Mouse (Mus musculus): Measurements from ENCODE around the gene Ephb3. TPM values are rescaled to one million over a fixed set of nuclear protein-coding genes. Genes with fewer than 3 reads are reported as not detected.

Gene Ephb3
- polyA plus RNA-seq, 1 experiment from 2014 or later: 9.8 TPM

DNA sequence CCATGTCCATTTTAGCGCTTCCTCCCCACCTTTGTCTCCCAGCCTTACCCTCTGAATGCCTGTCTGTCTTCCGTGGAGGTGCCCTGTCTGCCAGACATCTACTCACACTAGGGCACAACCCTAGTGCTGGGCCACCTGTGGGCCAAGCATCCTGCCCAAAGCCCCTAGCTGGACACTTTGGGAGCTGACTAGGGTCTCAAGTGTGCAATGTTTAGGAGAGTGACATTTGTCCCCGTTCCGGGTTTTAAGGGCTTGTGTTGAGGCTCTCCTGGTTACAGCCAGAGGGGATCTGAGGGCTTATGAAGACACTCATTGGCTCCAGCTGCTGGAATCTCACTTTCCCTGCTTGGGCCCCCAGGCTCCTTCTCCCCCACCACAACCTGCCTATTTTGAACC, 42.5 kb downstream of the Ephb3 start:
- H3K27me3 ChIP-seq (ENCODE audit: control insufficient read depth, insufficient read depth, low read length): peaks cover 35% of the 10 kb centered on the region
- peak overlapping the region; percentile 35; the same call in 1 of the 2 replicates for H3K4me3 ChIP-seq (ENCODE audit: low read depth, low read length)
- no peaks in the 10 kb centered on the region for H3K9me3 ChIP-seq (ENCODE audit: control insufficient read depth, low read length)
- ATAC-seq (ENCODE audit: low FRiP score) (peak; percentile 4; the same call in 1 of the 2 replicates), DNase-seq (ENCODE audit: low spot score, missing footprints) (no peak)
- H3K4me2 ChIP-seq: peak overlapping the region; percentile 77
- WGBS: 2% methylated on average over 4 of the region's 4 CpGs
- H3K4me1 ChIP-seq (ENCODE audit: control insufficient read depth, insufficient read depth, low read length): peaks cover 34% of the 10 kb centered on the region
- H3K36me3 ChIP-seq (ENCODE audit: control insufficient read depth, insufficient read depth, low read length): no peaks in the 10 kb centered on the region
- H3K9ac ChIP-seq (ENCODE audit: low read length): peak overlapping the region; percentile 61
- peak overlapping the region; percentile 25; the same call in 1 of the 2 replicates for H3K27ac ChIP-seq (ENCODE audit: low read depth, low read length)

DNA sequence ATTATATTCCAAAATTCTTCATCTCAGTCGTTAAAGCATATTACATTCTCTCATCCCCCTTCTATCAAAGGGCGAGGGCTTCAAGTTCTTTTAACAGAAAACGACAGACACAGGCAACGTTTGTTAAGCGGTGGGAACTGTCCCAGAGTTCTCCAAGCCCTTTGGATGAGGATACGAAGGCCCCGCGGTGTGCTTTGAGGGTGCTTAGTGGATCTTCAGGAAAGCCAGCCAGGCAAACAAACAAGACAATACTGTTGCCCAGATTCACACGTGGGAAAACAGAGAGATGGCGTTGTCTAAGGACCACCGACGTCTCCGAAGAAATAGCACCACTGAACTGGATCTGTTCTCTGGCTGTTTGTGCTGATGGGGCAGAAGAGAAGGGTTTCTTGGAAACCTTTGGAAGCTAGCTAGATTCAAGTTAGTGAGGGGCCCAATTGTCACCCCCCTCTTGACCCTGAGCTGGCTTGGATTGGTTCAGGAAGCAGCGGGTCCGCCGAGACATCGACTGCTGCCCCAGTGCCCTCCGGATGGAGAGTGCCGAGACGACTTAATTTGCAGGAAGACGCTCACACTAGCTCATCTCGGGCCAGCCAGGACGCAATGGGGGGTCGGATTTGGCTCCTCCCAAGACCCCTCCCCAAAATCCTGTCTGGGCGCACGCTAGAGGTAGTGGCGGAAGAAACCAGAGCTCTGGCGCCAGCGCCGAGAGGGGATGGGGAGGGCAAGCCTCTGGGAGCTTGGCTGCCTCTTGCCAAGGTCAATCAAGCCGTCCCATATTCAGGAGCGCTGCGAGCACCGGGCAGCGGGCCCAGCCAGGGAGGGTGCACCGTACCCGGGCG, 43.5 kb downstream of the Ephb3 start:
- Histone ChIP-seq H3K4me2 (peak overlapping the region; percentile 67), H3K4me1 (ENCODE audit: control insufficient read depth, insufficient read depth, low read length) (peaks cover 31% of the 10 kb centered on the region), H3K4me3 (ENCODE audit: low read depth, low read length) (peak overlapping the region; percentile 31), H3K9me3 (ENCODE audit: control insufficient read depth, low read length) (no peaks in the 10 kb centered on the region), H3K27ac (ENCODE audit: low read depth, low read length) (no peak overlapping the region), H3K27me3 (ENCODE audit: control insufficient read depth, insufficient read depth, low read length) (peaks cover 35% of the 10 kb centered on the region), H3K9ac (ENCODE audit: low read length) (peak overlapping the region; percentile 46; the same call in 1 of the 2 replicates), H3K36me3 (ENCODE audit: control insufficient read depth, insufficient read depth, low read length) (no peaks in the 10 kb centered on the region)
- no peak for ATAC-seq (ENCODE audit: low FRiP score)
- 1% methylated on average over 38 of the region's 38 CpGs for WGBS
- peak; percentile 93 for DNase-seq (ENCODE audit: low spot score, missing footprints)

DNA sequence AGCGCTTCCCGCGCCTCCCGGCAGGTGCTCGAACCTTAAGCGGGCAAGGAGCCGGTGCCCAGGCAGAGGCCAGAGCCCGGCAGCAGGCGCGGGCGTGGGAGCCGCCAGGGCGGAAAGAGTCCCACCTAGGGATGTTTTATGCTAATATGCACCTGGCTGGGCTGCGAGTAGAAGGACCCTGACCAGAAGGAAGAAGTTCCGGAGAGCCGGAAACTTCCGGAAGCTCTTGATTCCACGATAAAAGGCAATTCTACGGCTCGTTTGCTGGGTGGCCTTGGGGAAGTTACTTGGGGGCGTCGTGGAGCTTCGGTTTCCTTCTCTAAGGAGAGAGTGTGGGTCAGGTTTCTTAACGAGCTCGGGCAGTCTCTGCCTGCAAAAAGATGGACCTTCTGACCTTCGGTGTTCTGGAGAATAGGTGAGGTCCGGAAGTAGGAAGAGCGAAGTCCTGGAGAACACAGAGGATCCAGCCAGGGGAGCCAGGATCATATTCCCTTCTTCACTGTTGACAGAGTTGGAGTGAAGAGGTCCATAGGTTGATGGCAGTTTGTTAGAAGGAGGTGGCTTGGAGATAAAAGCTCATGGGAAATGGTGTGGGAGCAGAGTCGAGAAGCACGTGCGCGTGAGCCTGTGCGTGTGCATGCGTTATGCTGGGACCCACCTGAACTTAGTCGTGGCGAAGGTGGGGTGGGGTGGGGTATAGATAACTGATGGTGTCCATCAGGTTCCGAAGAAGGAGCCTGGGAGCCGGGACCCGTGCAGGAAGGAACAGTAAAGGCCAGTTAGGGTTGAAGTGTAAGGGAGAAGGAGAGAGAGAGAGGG, 44.4 kb downstream of the Ephb3 start:
- ATAC-seq (ENCODE audit: low FRiP score): no peak
- DNase-seq (ENCODE audit: low spot score, missing footprints): peak; percentile 94
- H3K27ac ChIP-seq (ENCODE audit: low read depth, low read length): no peak overlapping the region
- peak overlapping the region; percentile 46; the same call in 1 of the 2 replicates for H3K9ac ChIP-seq (ENCODE audit: low read length)
- H3K27me3 ChIP-seq (ENCODE audit: control insufficient read depth, insufficient read depth, low read length): peaks cover 35% of the 10 kb centered on the region
- H3K4me2 ChIP-seq: peak overlapping the region; percentile 67
- H3K9me3 ChIP-seq (ENCODE audit: control insufficient read depth, low read length): no peaks in the 10 kb centered on the region
- H3K4me1 ChIP-seq (ENCODE audit: control insufficient read depth, insufficient read depth, low read length): peaks cover 26% of the 10 kb centered on the region
- no peaks in the 10 kb centered on the region for H3K36me3 ChIP-seq (ENCODE audit: control insufficient read depth, insufficient read depth, low read length)
- WGBS: 4% methylated on average over 39 of the region's 39 CpGs
- peak overlapping the region; percentile 31 for H3K4me3 ChIP-seq (ENCODE audit: low read depth, low read length)

DNA sequence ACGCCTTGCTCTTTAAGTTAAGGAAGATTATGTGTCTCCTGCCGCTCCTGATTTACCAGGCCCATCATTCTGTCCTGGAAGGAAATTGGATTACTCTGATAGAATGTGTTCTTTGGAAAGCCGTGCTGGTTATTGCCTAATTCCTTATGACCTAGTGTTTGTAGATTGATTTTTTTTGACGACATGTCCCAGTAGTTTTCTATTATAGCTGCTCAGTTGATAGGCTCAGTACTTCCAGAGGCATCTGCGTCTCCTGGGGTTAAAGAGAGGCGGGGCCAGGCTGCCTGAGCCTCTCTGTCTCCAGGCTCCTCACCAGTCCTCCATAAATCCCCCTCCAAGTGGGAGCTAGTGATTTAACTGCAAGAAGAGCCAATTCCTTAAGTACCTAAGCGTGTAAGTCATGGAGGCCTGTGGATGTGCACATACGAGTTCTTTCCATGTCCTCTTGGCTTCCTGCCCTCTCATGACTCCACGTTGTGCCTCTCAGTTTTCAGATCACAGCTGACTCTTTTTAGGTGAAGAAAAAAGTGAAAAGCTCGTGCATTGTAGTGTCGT, 47.9 kb downstream of the Ephb3 start:
- 40% methylated on average over 11 of the region's 11 CpGs for whole genome bisulfite sequencing
- ATAC-seq (ENCODE audit: low FRiP score) (no peak), DNase-seq (ENCODE audit: low spot score, missing footprints) (no peak)
- H3K9me3 ChIP-seq (ENCODE audit: control insufficient read depth, low read length): no peaks in the 10 kb centered on the region
- peaks cover 12% of the 10 kb centered on the region for H3K4me1 ChIP-seq (ENCODE audit: control insufficient read depth, insufficient read depth, low read length)
- H3K4me2 ChIP-seq: no peak overlapping the region
- H3K27me3 ChIP-seq (ENCODE audit: control insufficient read depth, insufficient read depth, low read length): peaks cover 23% of the 10 kb centered on the region
- H3K9ac ChIP-seq (ENCODE audit: low read length): no peak overlapping the region
- H3K27ac ChIP-seq (ENCODE audit: low read depth, low read length): no peak overlapping the region
- no peak overlapping the region for H3K4me3 ChIP-seq (ENCODE audit: low read depth, low read length)
- H3K36me3 ChIP-seq (ENCODE audit: control insufficient read depth, insufficient read depth, low read length): no peaks in the 10 kb centered on the region

DNA sequence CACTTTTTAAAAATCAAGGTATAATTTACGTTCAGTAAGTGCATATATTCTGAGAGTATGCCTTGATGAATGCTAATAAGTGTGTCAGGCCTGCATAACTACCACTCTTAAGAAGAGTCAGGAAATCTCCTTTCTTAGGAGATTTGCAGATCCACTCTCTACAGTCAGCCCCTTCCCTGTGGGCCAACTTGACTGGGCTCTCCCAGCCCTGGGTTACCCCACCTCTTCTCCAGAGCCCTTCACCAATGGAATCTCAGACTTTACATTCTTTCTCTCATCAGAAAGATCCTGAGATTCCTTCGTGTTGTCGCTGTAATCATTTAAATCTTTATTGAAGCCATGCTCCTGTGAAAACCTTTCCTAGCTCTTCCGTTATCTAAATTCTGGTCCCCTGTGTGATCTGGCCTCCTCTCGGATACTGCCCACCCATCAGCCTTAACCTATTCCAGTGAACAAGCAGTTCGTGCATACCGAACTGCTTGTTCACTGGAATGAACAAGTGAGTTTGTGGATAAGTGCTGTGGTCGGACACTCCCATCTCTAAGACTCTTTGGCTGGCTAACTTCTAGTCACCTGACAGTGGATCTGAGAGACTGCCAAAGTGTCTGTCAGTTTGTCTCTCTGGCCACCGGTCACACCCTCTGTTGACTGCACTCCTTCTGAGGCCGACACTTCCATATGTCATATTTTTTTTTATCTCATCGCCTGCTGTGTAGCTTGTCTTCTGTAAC, 51.2 kb downstream of the Ephb3 start:
- 87% methylated on average over 11 of the region's 11 CpGs for WGBS
- no peak overlapping the region for H3K4me2 ChIP-seq
- H3K4me3 ChIP-seq (ENCODE audit: low read depth, low read length): no peak overlapping the region
- H3K36me3 ChIP-seq (ENCODE audit: control insufficient read depth, insufficient read depth, low read length): no peaks in the 10 kb centered on the region
- ATAC-seq (ENCODE audit: low FRiP score) (no peak), DNase-seq (ENCODE audit: low spot score, missing footprints) (no peak)
- H3K4me1 ChIP-seq (ENCODE audit: control insufficient read depth, insufficient read depth, low read length): no peaks in the 10 kb centered on the region
- H3K27me3 ChIP-seq (ENCODE audit: control insufficient read depth, insufficient read depth, low read length): no peaks in the 10 kb centered on the region
- H3K27ac ChIP-seq (ENCODE audit: low read depth, low read length): no peak overlapping the region
- H3K9ac ChIP-seq (ENCODE audit: low read length): no peak overlapping the region
- no peaks in the 10 kb centered on the region for H3K9me3 ChIP-seq (ENCODE audit: control insufficient read depth, low read length)

DNA sequence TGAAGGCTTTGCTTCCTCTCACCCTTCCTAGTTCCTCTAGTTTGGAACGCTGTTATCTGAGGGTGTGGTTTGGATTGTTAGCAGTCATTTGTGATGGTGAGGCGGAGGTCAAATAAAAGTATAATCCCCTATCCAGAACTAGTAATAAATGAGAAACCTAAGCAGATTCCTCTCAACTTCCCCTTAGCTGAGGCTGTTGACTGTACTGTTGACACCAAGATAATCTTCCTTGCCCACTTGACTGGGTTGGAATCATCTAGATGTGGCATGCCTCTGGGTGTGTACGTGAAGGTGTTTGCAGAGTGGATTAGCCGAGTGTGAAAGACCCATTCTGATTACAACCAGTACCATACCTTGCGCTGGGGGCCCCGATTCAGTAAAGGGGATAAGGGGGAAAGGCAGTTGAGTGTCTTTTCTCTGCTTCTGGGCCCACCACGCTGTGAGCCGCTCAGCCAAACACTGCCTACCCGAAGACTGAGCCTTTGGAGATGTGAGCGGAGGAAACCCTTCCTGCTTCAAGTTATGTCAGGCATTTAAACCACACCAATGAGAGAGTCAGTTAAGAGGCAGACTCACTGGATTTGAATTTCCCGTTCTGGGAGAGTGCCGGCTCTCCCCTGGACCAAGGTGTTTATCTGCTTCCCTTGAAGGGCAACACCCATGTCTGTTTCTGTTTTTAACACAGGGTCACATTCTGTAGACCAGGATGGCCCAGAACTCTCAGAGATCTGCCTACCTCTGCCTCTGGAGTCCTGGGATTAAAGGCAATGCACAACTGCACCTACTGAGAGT, 52.2 kb downstream of the Ephb3 start:
- no peak for ATAC-seq (ENCODE audit: low FRiP score)
- H3K27ac ChIP-seq (ENCODE audit: low read depth, low read length): no peak overlapping the region
- DNase-seq (ENCODE audit: low spot score, missing footprints): no peak
- WGBS: 86% methylated on average over 12 of the region's 12 CpGs
- no peak overlapping the region for H3K4me2 ChIP-seq
- no peaks in the 10 kb centered on the region for H3K4me1 ChIP-seq (ENCODE audit: control insufficient read depth, insufficient read depth, low read length)
- no peaks in the 10 kb centered on the region for H3K27me3 ChIP-seq (ENCODE audit: control insufficient read depth, insufficient read depth, low read length)
- no peaks in the 10 kb centered on the region for H3K36me3 ChIP-seq (ENCODE audit: control insufficient read depth, insufficient read depth, low read length)
- H3K9me3 ChIP-seq (ENCODE audit: control insufficient read depth, low read length): no peaks in the 10 kb centered on the region
- H3K4me3 ChIP-seq (ENCODE audit: low read depth, low read length): no peak overlapping the region
- H3K9ac ChIP-seq (ENCODE audit: low read length): no peak overlapping the region

DNA sequence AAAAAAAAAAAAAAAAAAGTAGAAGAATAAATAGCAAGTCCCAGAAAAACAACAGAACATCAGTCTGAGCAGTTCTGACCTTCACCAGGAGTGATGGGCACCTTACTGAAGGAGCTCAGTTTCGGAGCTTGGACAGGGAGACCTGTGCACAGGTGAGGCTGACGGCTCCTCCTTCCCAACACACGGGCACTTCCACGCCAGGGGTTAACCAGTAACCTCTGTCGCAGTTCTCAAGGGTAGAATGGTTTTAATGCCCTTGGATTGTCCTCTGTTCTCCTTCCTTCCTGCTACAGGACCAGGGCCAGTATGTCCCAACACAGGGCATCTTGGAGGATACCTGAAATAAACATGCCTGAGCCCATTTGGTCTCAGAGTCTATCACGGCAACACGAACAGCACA, 60.9 kb downstream of the Ephb3 start:
- no peak for ATAC-seq (ENCODE audit: low FRiP score)
- H3K36me3 ChIP-seq (ENCODE audit: control insufficient read depth, insufficient read depth, low read length): no peaks in the 10 kb centered on the region
- H3K9me3 ChIP-seq (ENCODE audit: control insufficient read depth, low read length): no peaks in the 10 kb centered on the region
- DNase-seq (ENCODE audit: low spot score, missing footprints): no peak
- H3K27me3 ChIP-seq (ENCODE audit: control insufficient read depth, insufficient read depth, low read length): no peaks in the 10 kb centered on the region
- H3K4me1 ChIP-seq (ENCODE audit: control insufficient read depth, insufficient read depth, low read length): no peaks in the 10 kb centered on the region
- H3K4me3 ChIP-seq (ENCODE audit: low read depth, low read length): no peak overlapping the region
- H3K27ac ChIP-seq (ENCODE audit: low read depth, low read length): no peak overlapping the region
- WGBS: 87% methylated on average over 7 of the region's 7 CpGs
- H3K9ac ChIP-seq (ENCODE audit: low read length): no peak overlapping the region
- no peak overlapping the region for H3K4me2 ChIP-seq

DNA sequence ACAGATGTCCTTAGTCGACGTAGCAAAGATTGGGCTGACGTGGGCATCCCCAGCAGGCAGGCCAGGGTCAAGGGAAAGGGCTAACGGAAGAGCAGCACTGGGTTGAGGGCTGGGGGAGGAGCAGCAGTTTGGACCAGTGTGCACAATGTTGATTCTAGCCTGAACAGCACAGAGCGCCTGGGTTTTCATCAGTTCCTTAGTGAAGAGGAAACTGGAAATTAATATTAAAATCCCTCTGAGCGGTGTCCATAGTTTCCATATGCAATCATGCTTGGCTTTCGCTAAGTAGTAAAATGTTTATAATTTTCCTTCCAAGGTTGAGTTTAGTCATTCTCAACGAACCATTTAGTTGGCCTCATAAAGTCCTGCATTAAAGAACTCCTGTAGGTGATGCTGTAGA, 65.2 kb downstream of the Ephb3 start:
- DNase-seq (ENCODE audit: low spot score, missing footprints) (no peak), ATAC-seq (ENCODE audit: low FRiP score) (no peak)
- no peak overlapping the region for H3K9ac ChIP-seq (ENCODE audit: low read length)
- no peaks in the 10 kb centered on the region for H3K27me3 ChIP-seq (ENCODE audit: control insufficient read depth, insufficient read depth, low read length)
- H3K27ac ChIP-seq (ENCODE audit: low read depth, low read length): no peak overlapping the region
- H3K4me1 ChIP-seq (ENCODE audit: control insufficient read depth, insufficient read depth, low read length): peaks cover 22% of the 10 kb centered on the region
- H3K9me3 ChIP-seq (ENCODE audit: control insufficient read depth, low read length): no peaks in the 10 kb centered on the region
- no peaks in the 10 kb centered on the region for H3K36me3 ChIP-seq (ENCODE audit: control insufficient read depth, insufficient read depth, low read length)
- no peak overlapping the region for H3K4me2 ChIP-seq
- no peak overlapping the region for H3K4me3 ChIP-seq (ENCODE audit: low read depth, low read length)
- WGBS: 65% methylated on average over 8 of the region's 8 CpGs

Data from midbrain, embryonic 11.5 days (tissue).